Mouse (Mus musculus) hindbrain, embryonic 16.5 days (tissue): ENCODE measurements around the gene Cacna2d3. TPM values are rescaled to one million over a fixed set of nuclear protein-coding genes. Genes with fewer than 3 reads are reported as not detected.

Source experiments
- ATAC-seq: fragments of 200-750 bp; cut with Nextera tagmentation; 2 replicates; pipeline ENCODE4 v1.8.0; 2017; ENCODE audit warnings: moderate TSS enrichment, moderate library complexity
- H3K27ac ChIP-seq: fragments of 300-500 bp; sonication (generic); 2 replicates; pipeline ENCODE4 v1.5.1; 2014; ENCODE audit warnings: low read depth, mild to moderate bottlenecking, control low read depth, low read length, moderate library complexity
- H3K27me3 ChIP-seq: fragments of 300-500 bp; sonication (generic); replicated peaks from 2 replicates; pipeline ENCODE4 v1.6.1; 2014; ENCODE audit warnings: low read length; ENCODE audit not compliant: control insufficient read depth, insufficient read depth
- H3K36me3 ChIP-seq: fragments of 300-500 bp; sonication (generic); 2 replicates; pipeline ENCODE4 v1.6.1; 2014; ENCODE audit warnings: mild to moderate bottlenecking, low read length, moderate library complexity, mixed read lengths; ENCODE audit not compliant: control insufficient read depth, insufficient read depth
- H3K4me1 ChIP-seq: fragments of 300-500 bp; sonication (generic); 2 replicates; pipeline ENCODE4 v1.6.1; 2014; ENCODE audit warnings: low read depth, low read length; ENCODE audit not compliant: control insufficient read depth, insufficient read depth
- H3K4me2 ChIP-seq: fragments of 300-500 bp; sonication (generic); 2 replicates; pipeline ENCODE4 v1.6.1; 2014; ENCODE audit warnings: mild to moderate bottlenecking, low read length, control low read depth, moderate library complexity
- H3K4me3 ChIP-seq: fragments of 300-500 bp; sonication (generic); 2 replicates; pipeline ENCODE4 v1.5.1; 2014; ENCODE audit warnings: mild to moderate bottlenecking, low read length, control low read depth, moderate library complexity
- H3K9ac ChIP-seq: fragments of 300-500 bp; sonication (generic); 2 replicates; pipeline ENCODE4 v1.6.1; 2014; ENCODE audit warnings: low read depth, mild to moderate bottlenecking, control low read depth, low read length, moderate library complexity
- H3K9me3 ChIP-seq: fragments of 300-500 bp; sonication (generic); 2 replicates; pipeline ENCODE4 v1.6.1; 2014; ENCODE audit warnings: mild to moderate bottlenecking, low read length, moderate library complexity; ENCODE audit not compliant: control insufficient read depth
- WGBS: fragments of 180-500 bp; shearing (Covaris S2); extraction: QIAGEN DNeasy Blood & Tissue Kit; methylation state at CpG from one replicate; pipeline ENCODE4 v1.1.7; 2014; 5-methylcytosine and 5-hydroxymethylcytosine counted together
- polyA plus RNA-seq: library from polyadenylated mRNA; unstranded; fragments of >200 nt; fragmentation: Nextera tagmentation; extraction: Ambion mirVana; gene quantifications from 2 replicates; pipeline ENCODE4 v1.2.1, GENCODE M21; 2015

The Cacna2d3 gene
- polyA plus RNA-seq, 1 experiment from 2014 or later = 32.8 TPM

DNA sequence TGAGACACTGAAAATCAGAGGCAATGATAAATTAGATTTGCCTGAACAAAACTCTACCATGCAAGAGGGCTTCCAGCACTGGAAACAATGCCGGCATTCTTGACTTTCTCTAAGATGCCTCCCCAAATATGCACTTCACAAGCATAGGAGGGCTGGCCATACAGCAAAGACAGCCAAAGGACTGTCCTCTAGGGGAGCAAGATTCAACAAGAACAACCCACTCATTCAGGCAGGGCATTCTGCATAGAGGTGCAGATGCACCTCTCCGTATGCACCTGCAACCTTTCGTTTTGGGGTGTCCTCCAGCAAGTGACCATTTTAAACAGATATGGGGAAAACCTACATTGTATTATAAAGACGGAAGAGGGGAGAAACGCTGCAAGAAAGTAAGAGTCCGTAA, 380.1 kb downstream of the Cacna2d3 start:
- no peaks in the 10 kb centered on the region for H3K36me3 ChIP-seq
- no peaks in the 10 kb centered on the region for H3K27me3 ChIP-seq
- H3K27ac ChIP-seq = no peak overlapping the region
- WGBS = 84% methylated on average over 6 of the region's 6 CpGs
- no peak for ATAC-seq
- no peaks in the 10 kb centered on the region for H3K4me1 ChIP-seq
- no peak overlapping the region for H3K4me2 ChIP-seq
- H3K9me3 ChIP-seq = no peaks in the 10 kb centered on the region
- H3K4me3 ChIP-seq = no peak overlapping the region
- H3K9ac ChIP-seq = no peak overlapping the region

GRCm38 (mm10) chr14:29340728-29341127, 380.9 kb downstream of the Cacna2d3 start:
- Histone ChIP-seq H3K27me3 (no peaks in the 10 kb centered on the region), H3K9me3 (no peaks in the 10 kb centered on the region), H3K9ac (no peak overlapping the region), H3K4me3 (no peak overlapping the region), H3K4me2 (no peak overlapping the region), H3K27ac (0 out of 2 replicates have a peak overlapping the region, but pooled peaks have one; percentile 2), H3K4me1 (no peaks in the 10 kb centered on the region), H3K36me3 (no peaks in the 10 kb centered on the region)
- ATAC-seq = 0 out of 2 replicates have a peak, but pooled peaks have one; percentile 45
- 34% methylated on average over 5 of the region's 5 CpGs for WGBS

DNA sequence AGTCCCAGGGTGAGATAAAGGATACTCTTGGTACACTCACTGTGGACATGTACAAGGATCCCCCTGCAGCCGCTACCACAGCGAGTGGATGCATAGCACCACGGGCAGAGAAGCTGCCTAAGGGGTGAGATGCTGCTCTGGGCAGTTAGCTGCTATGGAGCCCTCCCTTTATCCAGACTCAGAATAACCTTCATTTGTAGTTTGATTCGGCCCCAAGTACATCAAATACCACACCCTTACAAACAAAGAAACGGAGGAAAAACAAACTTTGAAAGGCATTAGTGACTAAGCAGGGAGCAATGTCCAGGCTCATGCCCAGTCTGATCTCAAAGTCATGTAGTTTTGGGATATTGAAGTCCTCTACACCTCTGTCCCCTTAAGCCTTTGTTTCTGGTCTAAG, 386.8 kb downstream of the Cacna2d3 start:
- Histone ChIP-seq H3K27ac (no peak overlapping the region), H3K4me1 (no peaks in the 10 kb centered on the region), H3K4me2 (no peak overlapping the region), H3K27me3 (no peaks in the 10 kb centered on the region), H3K9ac (no peak overlapping the region), H3K4me3 (no peak overlapping the region), H3K36me3 (no peaks in the 10 kb centered on the region), H3K9me3 (no peaks in the 10 kb centered on the region)
- WGBS = 89% methylated on average over 5 of the region's 5 CpGs
- no peak for ATAC-seq

DNA sequence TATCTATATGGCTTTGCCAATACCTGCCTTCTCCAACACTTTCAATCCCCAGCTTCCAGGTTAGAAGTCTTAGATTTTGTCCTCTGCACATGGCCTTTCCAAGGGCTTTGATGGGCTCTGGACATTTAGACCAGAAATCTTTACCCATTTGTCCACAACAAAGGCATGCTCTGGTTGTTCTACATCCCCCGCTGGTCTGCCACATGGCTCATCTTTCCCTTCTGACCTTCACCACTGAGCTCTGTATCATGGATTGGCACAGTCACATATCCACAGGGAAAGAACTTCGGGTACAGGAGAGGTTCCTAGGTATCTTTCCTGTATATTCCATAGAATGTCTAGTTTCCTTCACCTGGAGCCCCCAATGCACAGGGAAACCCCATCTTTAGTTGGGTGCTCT, 387.4 kb downstream of the Cacna2d3 start:
- no peaks in the 10 kb centered on the region for H3K36me3 ChIP-seq
- no peak for ATAC-seq
- H3K9me3 ChIP-seq = no peaks in the 10 kb centered on the region
- no peaks in the 10 kb centered on the region for H3K27me3 ChIP-seq
- H3K9ac ChIP-seq = no peak overlapping the region
- H3K4me1 ChIP-seq = no peaks in the 10 kb centered on the region
- no peak overlapping the region for H3K4me3 ChIP-seq
- no peak overlapping the region for H3K27ac ChIP-seq
- H3K4me2 ChIP-seq = no peak overlapping the region
- WGBS = 83% methylated on average over 2 of the region's 2 CpGs

DNA sequence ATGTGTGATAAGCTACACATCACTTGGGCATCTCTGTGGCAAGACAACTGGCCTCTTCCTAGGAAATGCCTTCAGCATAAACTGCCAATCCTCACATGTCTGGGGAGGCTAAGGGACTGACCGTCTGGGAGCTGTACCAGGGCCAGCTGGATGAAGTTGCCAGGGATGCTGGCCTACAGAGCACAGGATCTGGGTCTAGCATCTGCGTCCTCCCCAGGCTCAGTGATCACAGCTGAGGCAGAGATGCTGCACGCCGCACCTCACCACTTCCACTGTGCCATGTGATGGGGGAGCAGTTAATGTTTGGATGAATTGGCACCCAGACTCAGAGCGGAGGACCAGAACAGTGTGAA, 397.3 kb downstream of the Cacna2d3 start:
- ATAC-seq = peak; percentile 84
- Histone ChIP-seq H3K9me3 (no peaks in the 10 kb centered on the region), H3K9ac (no peak overlapping the region), H3K4me1 (peaks cover 7% of the 10 kb centered on the region), H3K4me2 (no peak overlapping the region), H3K27me3 (no peaks in the 10 kb centered on the region), H3K27ac (peak overlapping the region; percentile 61), H3K36me3 (no peaks in the 10 kb centered on the region), H3K4me3 (no peak overlapping the region)
- WGBS = 63% methylated on average over 5 of the region's 5 CpGs

GRCm38 (mm10) chr14:29323718-29324429, 397.8 kb downstream of the Cacna2d3 start:
- WGBS = 66% methylated on average over 9 of the region's 9 CpGs
- Histone ChIP-seq H3K36me3 (no peaks in the 10 kb centered on the region), H3K4me1 (peaks cover 7% of the 10 kb centered on the region), H3K9ac (no peak overlapping the region), H3K27ac (peak overlapping the region; percentile 61), H3K27me3 (no peaks in the 10 kb centered on the region), H3K4me3 (no peak overlapping the region), H3K9me3 (no peaks in the 10 kb centered on the region), H3K4me2 (no peak overlapping the region)
- ATAC-seq = peak; percentile 68

DNA sequence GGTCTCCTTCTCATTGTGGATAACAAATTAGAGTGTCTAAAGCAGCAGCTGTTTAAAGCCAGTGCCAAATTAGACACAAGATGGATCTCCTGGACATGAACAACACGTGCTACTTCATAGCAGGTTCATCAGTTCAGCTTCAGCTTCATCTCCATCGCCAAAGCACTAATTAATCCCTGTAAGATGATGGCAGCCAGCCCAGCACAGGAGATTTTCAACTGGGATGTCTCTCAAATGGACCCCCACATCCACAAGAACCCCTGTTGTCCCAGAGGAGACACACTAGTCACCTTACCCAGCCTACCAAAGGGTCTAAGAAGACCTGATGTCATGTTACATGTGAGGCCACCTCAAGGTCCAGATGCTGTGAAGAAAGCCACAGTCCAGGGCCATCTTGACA, 408.2 kb downstream of the Cacna2d3 start:
- no peak overlapping the region for H3K27ac ChIP-seq
- H3K4me3 ChIP-seq = no peak overlapping the region
- no peak overlapping the region for H3K9ac ChIP-seq
- WGBS = 64% methylated on average over 2 of the region's 2 CpGs
- no peaks in the 10 kb centered on the region for H3K9me3 ChIP-seq
- H3K27me3 ChIP-seq = no peaks in the 10 kb centered on the region
- H3K36me3 ChIP-seq = no peaks in the 10 kb centered on the region
- H3K4me1 ChIP-seq = no peaks in the 10 kb centered on the region
- ATAC-seq = no peak
- no peak overlapping the region for H3K4me2 ChIP-seq

DNA sequence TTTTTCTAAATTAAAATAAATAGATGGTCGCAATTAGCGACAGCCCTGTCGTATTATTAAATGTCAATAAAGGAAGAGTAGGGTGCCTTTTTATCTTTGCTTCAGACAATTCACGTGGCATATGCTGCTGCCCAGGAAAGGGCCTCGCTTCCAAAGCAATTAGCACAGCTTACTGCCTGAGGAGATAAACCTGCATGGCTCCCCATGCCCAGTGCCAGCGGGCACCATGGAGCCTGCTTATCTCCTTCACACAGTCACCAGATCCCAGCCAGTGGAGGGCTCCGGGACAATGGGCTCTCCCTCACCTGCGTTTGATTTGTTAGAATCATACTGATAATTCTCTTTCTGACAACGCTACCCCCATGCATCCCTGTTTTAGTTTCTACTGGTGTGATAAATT, 416.0 kb downstream of the Cacna2d3 start:
- Histone ChIP-seq H3K27me3 (no peaks in the 10 kb centered on the region), H3K9ac (no peak overlapping the region), H3K4me2 (no peak overlapping the region), H3K27ac (no peak overlapping the region), H3K36me3 (no peaks in the 10 kb centered on the region), H3K9me3 (no peaks in the 10 kb centered on the region), H3K4me3 (no peak overlapping the region), H3K4me1 (no peaks in the 10 kb centered on the region; the same call in 1 of the 2 replicates)
- ATAC-seq = peak; percentile 50; the same call in 1 of the 2 replicates
- WGBS = 72% methylated on average over 9 of the region's 9 CpGs

DNA sequence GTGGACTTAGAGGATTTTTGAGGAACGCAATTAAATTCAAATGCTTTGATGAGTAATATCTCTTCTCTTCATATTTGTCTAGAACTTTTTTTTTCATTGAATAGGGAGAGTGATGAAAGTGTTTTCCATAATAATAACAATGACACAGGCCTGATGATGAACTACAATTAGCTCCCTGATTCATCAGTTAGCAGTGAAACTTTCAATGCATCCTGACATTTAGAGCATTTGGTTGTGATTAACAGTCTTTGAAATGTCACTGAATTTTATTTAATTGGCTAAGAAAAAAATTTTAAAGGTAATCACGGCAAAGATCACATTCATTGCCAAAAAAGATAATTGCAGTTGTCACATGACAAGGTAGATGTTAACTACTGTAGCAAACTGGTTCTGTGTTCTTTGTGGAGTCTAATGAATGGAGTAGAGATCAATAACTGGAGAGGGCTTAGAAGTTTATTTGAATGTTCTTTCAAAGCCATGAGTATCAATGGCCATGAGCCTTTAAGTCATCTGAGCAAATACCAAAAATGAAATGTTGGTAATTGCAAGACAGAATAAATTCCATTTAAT, 425.4 kb downstream of the Cacna2d3 start:
- no peaks in the 10 kb centered on the region for H3K36me3 ChIP-seq
- H3K4me2 ChIP-seq = no peak overlapping the region
- 82% methylated on average over 2 of the region's 2 CpGs for WGBS
- no peaks in the 10 kb centered on the region for H3K27me3 ChIP-seq
- no peak overlapping the region for H3K9ac ChIP-seq
- H3K9me3 ChIP-seq = no peaks in the 10 kb centered on the region
- no peak for ATAC-seq
- H3K4me1 ChIP-seq = no peaks in the 10 kb centered on the region
- no peak overlapping the region for H3K4me3 ChIP-seq
- H3K27ac ChIP-seq = no peak overlapping the region
